ENCODE assay signal across 8 mouse cellular contexts in genomic region chr4:116788956-116789355, GRCm38 (mm10). TPM values are rescaled to one million over a fixed set of nuclear protein-coding genes. Genes with fewer than 3 reads are reported as not detected.
DNase-seq lines count a peak whose midpoint lies in the region; ATAC-seq and TF ChIP-seq lines count a peak whose summit lies in the region.

No protein-coding gene starts in this region.

- H3K36me3 ChIP-seq in kidney, embryonic 14.5 days (ENCODE audit: control insufficient read depth, insufficient read depth, low read length), result no peaks in the 10 kb centered on the region
- no peaks in the 10 kb centered on the region; the same call in 1 of the 2 replicates for H3K36me3 ChIP-seq in intestine, postnatal 0 days (ENCODE audit: control insufficient read depth, insufficient read depth)
- H3K36me3 ChIP-seq in midbrain, embryonic 11.5 days (ENCODE audit: control insufficient read depth, insufficient read depth, low read length), result no peaks in the 10 kb centered on the region

- WGBS in kidney, embryonic 14.5 days, result 7% methylated on average over 3 of the region's 3 CpGs
- 7% methylated on average over 3 of the region's 3 CpGs for WGBS in intestine, postnatal 0 days
- WGBS in midbrain, embryonic 11.5 days, result 11% methylated on average over 3 of the region's 3 CpGs

- H3K9ac ChIP-seq in kidney, embryonic 14.5 days (ENCODE audit: low read depth, low read length), result no peak overlapping the region
- no peak overlapping the region for H3K9ac ChIP-seq in intestine, postnatal 0 days (ENCODE audit: low read depth, low read length)
- no peak overlapping the region for H3K9ac ChIP-seq in midbrain, embryonic 11.5 days (ENCODE audit: low read length)

- H3K4me3 ChIP-seq in kidney, embryonic 14.5 days (ENCODE audit: low read length), result no peak overlapping the region
- no peak overlapping the region for H3K4me3 ChIP-seq in intestine, postnatal 0 days (ENCODE audit: low read depth, low read length)
- no peak overlapping the region for H3K4me3 ChIP-seq in midbrain, embryonic 11.5 days (ENCODE audit: low read depth, low read length)

- H3K27ac ChIP-seq in kidney, embryonic 14.5 days (ENCODE audit: low read depth, low read length), result no peak overlapping the region
- H3K27ac ChIP-seq in intestine, postnatal 0 days (ENCODE audit: low read depth, low read length), result no peak overlapping the region
- H3K27ac ChIP-seq in midbrain, embryonic 11.5 days (ENCODE audit: low read depth, low read length), result no peak overlapping the region

- DNase-seq in kidney, adult 11 months, result peak; percentile 62
- DNase-seq in cerebellum, adult 9-11 months, result peak; percentile 77
- peak; percentile 45 to 76 for DNase-seq in frontal cortex, postnatal 14 days (ENCODE audit: low spot score in 2 of 2)
- peak; percentile 61 to 80 for DNase-seq in left cerebral cortex, postnatal 36 days (ENCODE audit: low spot score in 2 of 2)
- DNase-seq in midbrain, embryonic 11.5 days (ENCODE audit: low spot score, missing footprints), result peak; percentile 98
- peak; percentile 83 for DNase-seq in right cerebral cortex, postnatal 4 days

- TF ChIP-seq CTCF in intestine, postnatal 0 days (IDR thresholded peaks at IDR 0.05; ENCODE audit: low read depth), result peak; percentile 93

- no peak for ATAC-seq in kidney, embryonic 14.5 days (ENCODE audit: low FRiP score, low TSS enrichment)
- peak; percentile 51; the same call in 1 of the 2 replicates for ATAC-seq in intestine, postnatal 0 days
- peak; percentile 50; the same call in 1 of the 2 replicates for ATAC-seq in midbrain, embryonic 11.5 days (ENCODE audit: low FRiP score)

- intact Hi-C loops in left cerebral cortex, postnatal 36 days (cut with DNase I), result loop anchor here (1.0 kb wide), 1 partner anchor 70 kb away; no protein-coding TSS in a partner anchor

- H3K4me1 ChIP-seq in kidney, embryonic 14.5 days (ENCODE audit: control insufficient read depth, insufficient read depth, low read length), result no peaks in the 10 kb centered on the region
- H3K4me1 ChIP-seq in intestine, postnatal 0 days (replicated peaks; ENCODE audit: control insufficient read depth, insufficient read depth, low read length), result no peaks in the 10 kb centered on the region
- no peaks in the 10 kb centered on the region for H3K4me1 ChIP-seq in midbrain, embryonic 11.5 days (ENCODE audit: control insufficient read depth, insufficient read depth, low read length)

- H3K4me2 ChIP-seq in kidney, embryonic 14.5 days (replicated peaks; ENCODE audit: low read depth, low read length), result no peak overlapping the region
- H3K4me2 ChIP-seq in intestine, postnatal 0 days (replicated peaks; ENCODE audit: low read depth), result no peak overlapping the region
- H3K4me2 ChIP-seq in midbrain, embryonic 11.5 days, result no peak overlapping the region

- H3K27me3 ChIP-seq in kidney, embryonic 14.5 days (ENCODE audit: control insufficient read depth, insufficient read depth, low read length), result no peaks in the 10 kb centered on the region
- no peaks in the 10 kb centered on the region for H3K27me3 ChIP-seq in intestine, postnatal 0 days (replicated peaks; ENCODE audit: control insufficient read depth, insufficient read depth, low read length)
- no peaks in the 10 kb centered on the region for H3K27me3 ChIP-seq in midbrain, embryonic 11.5 days (ENCODE audit: control insufficient read depth, insufficient read depth, low read length)

- H3K9me3 ChIP-seq in kidney, embryonic 14.5 days (ENCODE audit: control insufficient read depth, low read length), result no peaks in the 10 kb centered on the region
- no peaks in the 10 kb centered on the region for H3K9me3 ChIP-seq in intestine, postnatal 0 days (ENCODE audit: control insufficient read depth)
- no peaks in the 10 kb centered on the region; the same call in 1 of the 2 replicates for H3K9me3 ChIP-seq in midbrain, embryonic 11.5 days (ENCODE audit: control insufficient read depth, low read length)

RNA-seq across cellular contexts. Expression of gene Toe1, which starts 18.5 kb away (rescaled TPM):
- 29.0 and 42.5 TPM in 2 replicates for polyA plus RNA-seq in kidney, embryonic 14.5 days (2014; fragmentation: Nextera tagmentation; extraction: Ambion mirVana)
- 13.3 and 14.7 TPM in 2 replicates for polyA plus RNA-seq in intestine, postnatal 0 days (2015; fragmentation: Nextera tagmentation; extraction: Ambion mirVana)
- 10 to 100 TPM; 10.7 to 12.1 TPM for total RNA-seq in left cerebral cortex, postnatal 36 days (2021)
- 33.7 and 34.1 TPM in 2 replicates for polyA plus RNA-seq in midbrain, embryonic 11.5 days (2014; fragmentation: Nextera tagmentation; extraction: Ambion mirVana)

RNA-seq across cellular contexts. Expression of gene Mutyh, which starts 18.6 kb away (rescaled TPM):
- polyA plus RNA-seq in kidney, embryonic 14.5 days (2014; fragmentation: Nextera tagmentation; extraction: Ambion mirVana), result 17.9 and 18.7 TPM in 2 replicates
- 2.6 and 2.9 TPM in 2 replicates for polyA plus RNA-seq in intestine, postnatal 0 days (2015; fragmentation: Nextera tagmentation; extraction: Ambion mirVana)
- 1 to 10 TPM; 1.6 to 3.0 TPM for total RNA-seq in left cerebral cortex, postnatal 36 days (2021)
- 13.9 and 18.2 TPM in 2 replicates for polyA plus RNA-seq in midbrain, embryonic 11.5 days (2014; fragmentation: Nextera tagmentation; extraction: Ambion mirVana)

RNA-seq across cellular contexts. Expression of gene Hpdl, which starts 32.6 kb away (rescaled TPM):
- 1.1 and 1.4 TPM in 2 replicates for polyA plus RNA-seq in kidney, embryonic 14.5 days (2014; fragmentation: Nextera tagmentation; extraction: Ambion mirVana)
- 0.51 and 0.99 TPM in 2 replicates for polyA plus RNA-seq in intestine, postnatal 0 days (2015; fragmentation: Nextera tagmentation; extraction: Ambion mirVana)
- total RNA-seq in left cerebral cortex, postnatal 36 days (2021), result 1 to 10 TPM in 1 of 2 experiments, under 1 TPM in 1; 0.72 to 1.1 TPM
- polyA plus RNA-seq in midbrain, embryonic 11.5 days (2014; fragmentation: Nextera tagmentation; extraction: Ambion mirVana), result 0.51 and 0.81 TPM in 2 replicates
